Comparison of ENCODE assay signal across 8 mouse cellular contexts in genomic region chr4:119107867-119108266, GRCm38 (mm10). TPM values are rescaled to one million over a fixed set of nuclear protein-coding genes. Genes with fewer than 3 reads are reported as not detected.
A peak's percentile ranks its signal among the peaks of the same experiment; 100 is the strongest.
DNase-seq lines count a peak whose midpoint lies in the region; ATAC-seq and TF ChIP-seq lines count a peak whose summit lies in the region.

No protein-coding gene starts in this region.

- WGBS in forebrain, embryonic 16.5 days: 50% methylated on average over 2 of the region's 2 CpGs
- 78% methylated on average over 2 of the region's 2 CpGs for WGBS in liver, embryonic 14.5 days (ENCODE audit: insufficient replicate concordance)

- ATAC-seq in erythroblast, adult 5-6 weeks (replicated peaks; ENCODE audit: low FRiP score, poor library complexity, severe bottlenecking): no peak
- ATAC-seq in forebrain, embryonic 16.5 days: no peak
- ATAC-seq in liver, embryonic 14.5 days (ENCODE audit: insufficient read depth): no peak
- no peak for ATAC-seq in monocyte, adult 5-6 weeks (replicated peaks; ENCODE audit: insufficient number of reproducible peaks, low FRiP score, low TSS enrichment, poor library complexity, severe bottlenecking)

- no peak for TF ChIP-seq EP300 in liver, embryonic 14.5 days (IDR thresholded peaks at IDR 0.05; ENCODE audit: low read depth)

- DNase-seq in liver, embryonic 14.5 days (ENCODE audit: low read depth in 3 of 3, low spot score in 3 of 3): no peak
- no peak for DNase-seq in urinary bladder, adult 2 months (ENCODE audit: low spot score)
- DNase-seq in adrenal gland, postnatal 4 days (ENCODE audit: low spot score in 2 of 2): no peak

- H3K9ac ChIP-seq in forebrain, embryonic 16.5 days (replicated peaks; ENCODE audit: low read depth, low read length): no peak overlapping the region
- peak overlapping the region; percentile 72 for H3K9ac ChIP-seq in liver, embryonic 14.5 days (replicated peaks)

- TF ChIP-seq CTCF in E14TG2a.4 (conservative IDR thresholded peaks at IDR 0.05; ENCODE audit: low read length): no peak
- no peak for TF ChIP-seq CTCF in liver, embryonic 14.5 days (IDR thresholded peaks at IDR 0.05; ENCODE audit: low read depth)

- H3K27ac ChIP-seq in forebrain, embryonic 16.5 days (ENCODE audit: low read length): no peak overlapping the region
- H3K27ac ChIP-seq in liver, embryonic 14.5 days: peak overlapping the region; percentile 94

- peak overlapping the region; percentile 83 for H3K4me2 ChIP-seq in forebrain, embryonic 16.5 days (ENCODE audit: low read length)
- H3K4me2 ChIP-seq in liver, embryonic 14.5 days (ENCODE audit: low read depth): peak overlapping the region; percentile 81

- H3K4me3 ChIP-seq in erythroblast, embryonic 14.5 days (replicated peaks): peak overlapping the region; percentile 100
- H3K4me3 ChIP-seq in E14TG2a.4 (replicated peaks; ENCODE audit: low read length): peak overlapping the region; percentile 97
- peak overlapping the region; percentile 85 for H3K4me3 ChIP-seq in forebrain, embryonic 16.5 days (replicated peaks; ENCODE audit: low read length)
- peak overlapping the region; percentile 46 to 71 for H3K4me3 ChIP-seq in liver, embryonic 14.5 days (ENCODE audit: insufficient read depth in 1 of 2, low read depth in 2 of 2, low read length in 2 of 2)

- H3K9me3 ChIP-seq in erythroblast, embryonic 14.5 days (ENCODE audit: control insufficient read depth, low read length): no peaks in the 10 kb centered on the region
- H3K9me3 ChIP-seq in E14TG2a.4 (ENCODE audit: low read length): no peaks in the 10 kb centered on the region
- H3K9me3 ChIP-seq in forebrain, embryonic 16.5 days (ENCODE audit: control insufficient read depth, low read length): no peaks in the 10 kb centered on the region
- no peaks in the 10 kb centered on the region for H3K9me3 ChIP-seq in liver, embryonic 14.5 days (ENCODE audit: control insufficient read depth, low read length)

- H3K36me3 ChIP-seq in erythroblast, embryonic 14.5 days (ENCODE audit: control insufficient read depth): peaks cover 45% of the 10 kb centered on the region
- peaks cover 34% of the 10 kb centered on the region for H3K36me3 ChIP-seq in E14TG2a.4 (ENCODE audit: insufficient read depth, low read length)
- no peaks in the 10 kb centered on the region for H3K36me3 ChIP-seq in forebrain, embryonic 16.5 days (ENCODE audit: control insufficient read depth, insufficient read depth)
- H3K36me3 ChIP-seq in liver, embryonic 14.5 days (replicated peaks; ENCODE audit: control insufficient read depth, insufficient read depth, low read depth): peaks cover 35% of the 10 kb centered on the region

- H3K27me3 ChIP-seq in erythroblast, embryonic 14.5 days (ENCODE audit: control insufficient read depth): peaks cover 9% of the 10 kb centered on the region
- no peaks in the 10 kb centered on the region for H3K27me3 ChIP-seq in E14TG2a.4 (ENCODE audit: insufficient read depth, low read length)
- no peaks in the 10 kb centered on the region for H3K27me3 ChIP-seq in forebrain, embryonic 16.5 days (replicated peaks; ENCODE audit: control insufficient read depth, insufficient read depth, low read length)
- no peaks in the 10 kb centered on the region; the same call in 1 of the 2 replicates for H3K27me3 ChIP-seq in liver, embryonic 14.5 days (ENCODE audit: control insufficient read depth, insufficient read depth, low read length)

- H3K4me1 ChIP-seq in erythroblast, embryonic 14.5 days (ENCODE audit: control insufficient read depth): peaks cover 87% of the 10 kb centered on the region
- peaks cover 77% of the 10 kb centered on the region for H3K4me1 ChIP-seq in E14TG2a.4 (replicated peaks; ENCODE audit: low read depth, low read length)
- H3K4me1 ChIP-seq in forebrain, embryonic 16.5 days (replicated peaks; ENCODE audit: control insufficient read depth, insufficient read depth, low read length): peaks cover 41% of the 10 kb centered on the region
- peaks cover 53 to 71% of the 10 kb centered on the region in 2 experiments for H3K4me1 ChIP-seq in liver, embryonic 14.5 days (replicated peaks; ENCODE audit: control insufficient read depth in 2 of 2, insufficient read depth in 2 of 2, low read length in 1 of 2)

RNA-seq across cellular contexts. Expression of gene Slc2a1, which starts 0.6 kb away (rescaled TPM):
- 189 and 215 TPM in 2 replicates for polyA plus RNA-seq in erythroblast, embryonic 14.5 days (2012)
- 0.38 and 2.7 TPM in 2 replicates for total RNA-seq in erythroblast, adult 5-6 weeks (2015; ENCODE audit: low replicate concordance)
- 1.1 and 1.4 TPM in 2 replicates for total RNA-seq in erythroblast, adult 5-6 weeks (2017; ENCODE audit: low replicate concordance)
- 88.3 and 103 TPM in 2 replicates for polyA plus RNA-seq in forebrain, embryonic 16.5 days (2015; fragmentation: Nextera tagmentation; extraction: Ambion mirVana)
- polyA plus RNA-seq in liver, embryonic 14.5 days (2012; rRNA removed): 173 and 192 TPM in 2 replicates
- polyA plus RNA-seq in liver, embryonic 14.5 days (2014; fragmentation: Nextera tagmentation; extraction: Ambion mirVana): 259 and 296 TPM in 2 replicates
- total RNA-seq in monocyte, adult 5-6 weeks (2017): 25.2 to 35.8 TPM (median 30.1 TPM) in 3 replicates
- polyA plus RNA-seq in urinary bladder, adult 2 months (2012; rRNA removed): 36.2 and 38.7 TPM in 2 replicates
- total RNA-seq in adrenal gland, postnatal 4 days (2021): 10 to 100 TPM; 13.0 to 15.5 TPM
